Comparison of ENCODE assay signal across 9 mouse cellular contexts in genomic region chr12:52835291-52835742, GRCm38 (mm10).
DNase-seq lines count a peak whose midpoint lies in the region; ATAC-seq and TF ChIP-seq lines count a peak whose summit lies in the region.
"Had no signal": no experiment of that assay in that cellular context is flagged by ENCODE, and none has a peak within 500 bp of the region (broad histone marks: within the 10 kb centered on the region; RNA-seq: fewer than 3 reads in every experiment).

No protein-coding gene starts in this region.

- no peaks in the 10 kb centered on the region for H3K9me3 ChIP-seq in kidney, embryonic 14.5 days (ENCODE audit: control insufficient read depth, low read length)
- H3K9me3 ChIP-seq in midbrain, postnatal 0 days (ENCODE audit: low read length) = no peaks in the 10 kb centered on the region

- 29% methylated on average over 6 of the region's 6 CpGs for WGBS in kidney, embryonic 14.5 days
- WGBS in midbrain, postnatal 0 days = 19% methylated on average over 6 of the region's 6 CpGs

- H3K9ac ChIP-seq in kidney, embryonic 14.5 days (ENCODE audit: low read depth, low read length) = no peak overlapping the region
- H3K9ac ChIP-seq in midbrain, postnatal 0 days (replicated peaks; ENCODE audit: low read length, poor library complexity, severe bottlenecking) = no peak overlapping the region

- H3K4me1 ChIP-seq in kidney, embryonic 14.5 days (ENCODE audit: control insufficient read depth, insufficient read depth, low read length) = peaks cover 10% of the 10 kb centered on the region; the same call in 1 of the 2 replicates
- peaks cover 8% of the 10 kb centered on the region for H3K4me1 ChIP-seq in midbrain, postnatal 0 days (ENCODE audit: insufficient read depth, low read length)

- no peak for TF ChIP-seq CTCF in midbrain, postnatal 0 days (IDR thresholded peaks at IDR 0.05)

- DNase-seq in kidney, postnatal 25 days = no peak
- peak; percentile 85 for DNase-seq in embryo, embryonic 10.5 days (ENCODE audit: low spot score)
- peak; percentile 15 for DNase-seq in heart, postnatal 4 days
- DNase-seq in midbrain, postnatal 0 days (ENCODE audit: low spot score) = peak; percentile 82
- no peak for DNase-seq in layer of hippocampus, adult 8-10 months (ENCODE audit: low spot score in 2 of 2)
- DNase-seq in right cerebral cortex, postnatal 36 days (ENCODE audit: low spot score in 2 of 2) = no peak
- DNase-seq in right cerebral cortex, postnatal 25 days = no peak

- no peaks in the 10 kb centered on the region for H3K27me3 ChIP-seq in kidney, embryonic 14.5 days (ENCODE audit: control insufficient read depth, insufficient read depth, low read length)
- H3K27me3 ChIP-seq in midbrain, postnatal 0 days (ENCODE audit: insufficient read depth, low read length) = no peaks in the 10 kb centered on the region

- ATAC-seq in kidney, embryonic 14.5 days (ENCODE audit: low FRiP score, low TSS enrichment) = peak; percentile 35; the same call in 1 of the 2 replicates
- peak; percentile 63 for ATAC-seq in midbrain, postnatal 0 days (ENCODE audit: low FRiP score)

- no peaks in the 10 kb centered on the region for H3K36me3 ChIP-seq in kidney, embryonic 14.5 days (ENCODE audit: control insufficient read depth, insufficient read depth, low read length)
- H3K36me3 ChIP-seq in midbrain, postnatal 0 days (ENCODE audit: insufficient read depth, low read length) = no peaks in the 10 kb centered on the region

- H3K4me2 ChIP-seq in kidney, embryonic 14.5 days (replicated peaks; ENCODE audit: low read depth, low read length) = no peak overlapping the region
- H3K4me2 ChIP-seq in midbrain, postnatal 0 days (ENCODE audit: low read depth, low read length, poor library complexity, severe bottlenecking) = no peak overlapping the region

- H3K27ac ChIP-seq in kidney, embryonic 14.5 days (ENCODE audit: low read depth, low read length) = no peak overlapping the region
- H3K27ac ChIP-seq in midbrain, postnatal 0 days (ENCODE audit: low read depth, low read length) = 0 out of 2 replicates have a peak overlapping the region, but pooled peaks have one; percentile 38
- H3K27ac ChIP-seq: macrophage had no signal

- no peak overlapping the region for H3K4me3 ChIP-seq in kidney, embryonic 14.5 days (ENCODE audit: low read length)
- H3K4me3 ChIP-seq in midbrain, postnatal 0 days (ENCODE audit: low read depth, low read length) = no peak overlapping the region

Comparison
In these comparisons a context has a peak if more than half of its experiments do, and no peak if none do; other contexts are left out.
1. DNase-seq: peak in embryo, embryonic 10.5 days (single experiment), heart, postnatal 4 days (single experiment) and midbrain, postnatal 0 days (single experiment); none in kidney, postnatal 25 days (0 of 2), layer of hippocampus, adult 8-10 months (0 of 2), right cerebral cortex, postnatal 36 days (0 of 2) and right cerebral cortex, postnatal 25 days (single experiment).